Mouse (Mus musculus) gastrocnemius, postnatal 14 days (tissue): ENCODE measurements around the gene Jam2. TPM values are rescaled to one million over a fixed set of nuclear protein-coding genes. Genes with fewer than 3 reads are reported as not detected.

ENCODE experiments used
- DNase-seq: peaks from one replicate; pipeline ENCODE4 v3.0.0; 2021; ENCODE audit warnings: mixed read lengths
- intact Hi-C: fragments of 180-260 bp; cut with DNase I; formaldehyde crosslinking; loops from one replicate; pipeline ENCODE4 v1.15.1; 2025; ENCODE audit warnings: low total_unique reads
- total RNA-seq, 2 experiments: library from RNA; stranded (reverse); gene quantifications; 2 replicates each; pipeline ENCODE4 v1.2.3; 2021

The Jam2 gene
- total RNA-seq, 2 experiments from 2014 or later, result 19.4 to 24.7 TPM

- no peak for DNase-seq
- intact Hi-C loops, result no loop called here
Measured at GRCm38 (mm10) chr16:84834344-84834743, 60.4 kb downstream of the Jam2 start.

- intact Hi-C loops, result no loop called here
- DNase-seq, result peak; percentile 92
Measured at GRCm38 (mm10) chr16:84834745-84835440, 61.0 kb downstream of the Jam2 start, which contains the start of gene Gabpa. Gene Gabpa, plus strand, starts transcription at chr16:84834925.

GRCm38 (mm10) chr16:84835441-84835822, 61.5 kb downstream of the Jam2 start, which contains the start of gene Atp5j:
Gene Atp5j, minus strand, starts transcription at chr16:84835625.
- DNase-seq, result peak; percentile 90
- intact Hi-C loops, result no loop called here

GRCm38 (mm10) chr16:84835823-84836743, 62.2 kb downstream of the Jam2 start:
- peak; percentile 39 for DNase-seq
- intact Hi-C loops, result no loop called here

- DNase-seq, result no peak
- intact Hi-C loops, result no loop called here
Measured at GRCm38 (mm10) chr16:84838576-84838975, 64.7 kb downstream of the Jam2 start.

- intact Hi-C loops, result no loop called here
Measured at GRCm38 (mm10) chr16:84853492-84853891, 79.6 kb downstream of the Jam2 start.

GRCm38 (mm10) chr16:84864656-84865055, 90.7 kb downstream of the Jam2 start:
- no peak for DNase-seq
- intact Hi-C loops, result no loop called here

More at GRCm38 (mm10) chr16:84853492-84853891, 79.6 kb downstream of the Jam2 start:
- DNase-seq, result no peak

GRCm38 (mm10) chr16:84873805-84874204, 99.9 kb downstream of the Jam2 start:
- intact Hi-C loops, result no loop called here
- no peak for DNase-seq

- DNase-seq, result no peak
- intact Hi-C loops, result no loop called here
Measured at GRCm38 (mm10) chr16:84875012-84875717, 101.2 kb downstream of the Jam2 start.

Other genes with a start within 250 kb of the Jam2 start
- 10 to 100 TPM; 18.4 to 20.8 TPM for gene Mrpl39, start 38.4 kb upstream of the Jam2 start, total RNA-seq
- 10 to 100 TPM; 25.5 to 26.7 TPM for gene Gabpa, start 60.8 kb downstream of the Jam2 start, total RNA-seq
- gene Atp5j, start 61.5 kb downstream of the Jam2 start, total RNA-seq, result 1,000 to 10,000 TPM; 1,010 to 1,148 TPM